Comparison of ENCODE assay signal across 8 mouse cellular contexts in genomic region chr3:87960586-87961191, GRCm38 (mm10). TPM values are rescaled to one million over a fixed set of nuclear protein-coding genes. Genes with fewer than 3 reads are reported as not detected.
DNase-seq lines count a peak whose midpoint lies in the region; ATAC-seq lines count a peak whose summit lies in the region.

No protein-coding gene starts in this region.

- H3K4me2 ChIP-seq in intestine, embryonic 15.5 days (replicated peaks): peak overlapping the region; percentile 84

- ATAC-seq in intestine, embryonic 15.5 days: peak; percentile 99

- WGBS in intestine, embryonic 15.5 days: under 1% methylated on average over 27 of the region's 27 CpGs

- peaks cover 15% of the 10 kb centered on the region for H3K4me1 ChIP-seq in intestine, embryonic 15.5 days (replicated peaks)

- H3K27me3 ChIP-seq in intestine, embryonic 15.5 days (replicated peaks): 0 out of 2 replicates have a peak, but pooled peaks cover 3% of the 10 kb centered on the region

- peak overlapping the region; percentile 89 for H3K27ac ChIP-seq in intestine, embryonic 15.5 days

- no peaks in the 10 kb centered on the region for H3K9me3 ChIP-seq in intestine, embryonic 15.5 days

- DNase-seq in adrenal gland, adult 18-20 months (ENCODE audit: low spot score in 2 of 2): peak; percentile 72 to 74
- peak; percentile 98 for DNase-seq in embryo, embryonic 11 days
- DNase-seq in gastrocnemius, postnatal 25 days: peak; percentile 88
- peak; percentile 82 to 88 for DNase-seq in left cerebral cortex, postnatal 14 days (ENCODE audit: low spot score in 2 of 2)
- peak; percentile 96 for DNase-seq in mesoderm, embryonic 11.5 days (ENCODE audit: low read depth, low spot score)
- peak; percentile 73 for DNase-seq in right cerebral cortex, postnatal 25 days
- peak; percentile 80 to 86 for DNase-seq in urinary bladder, postnatal 36 days (ENCODE audit: low spot score in 2 of 2)

- H3K9ac ChIP-seq in intestine, embryonic 15.5 days: peak overlapping the region; percentile 59

- H3K4me3 ChIP-seq in intestine, embryonic 15.5 days (replicated peaks): peak overlapping the region; percentile 46

- no peaks in the 10 kb centered on the region for H3K36me3 ChIP-seq in intestine, embryonic 15.5 days

- intact Hi-C loops in left cerebral cortex, postnatal 14 days (cut with DNase I): loop anchor here (2.0 kb wide), 1 partner anchor 26 kb away; no protein-coding TSS in a partner anchor

RNA-seq across cellular contexts. Expression of gene Nes, which starts 10.2 kb away (rescaled TPM):
- total RNA-seq in adrenal gland, adult 18-20 months (2021): 10 to 100 TPM in 1 of 2 experiments, 1 to 10 TPM in 1; 5.9 to 19.4 TPM
- total RNA-seq in gastrocnemius, postnatal 25 days (2021): 10 to 100 TPM; 21.0 to 22.0 TPM
- polyA plus RNA-seq in intestine, embryonic 15.5 days (2015; fragmentation: Nextera tagmentation; extraction: Ambion mirVana): 17.0 and 20.0 TPM in 2 replicates
- 10 to 100 TPM; 10.1 to 10.4 TPM for total RNA-seq in left cerebral cortex, postnatal 14 days (2021)

RNA-seq across cellular contexts. Expression of gene Crabp2, which starts 12.2 kb away (rescaled TPM):
- total RNA-seq in adrenal gland, adult 18-20 months (2021): under 1 TPM in 1 of 2 experiments, not detected in 1; 0.33 TPM
- total RNA-seq in gastrocnemius, postnatal 25 days (2021): under 1 TPM in 1 of 2 experiments, not detected in 1; 0.31 TPM
- 7.0 and 8.2 TPM in 2 replicates for polyA plus RNA-seq in intestine, embryonic 15.5 days (2015; fragmentation: Nextera tagmentation; extraction: Ambion mirVana)
- 1 to 10 TPM; 5.4 to 5.9 TPM for total RNA-seq in left cerebral cortex, postnatal 14 days (2021)

RNA-seq across cellular contexts. Expression of gene Rrnad1, which starts 30.2 kb away (rescaled TPM):
- total RNA-seq in adrenal gland, adult 18-20 months (2021): 10 to 100 TPM; 14.7 to 21.9 TPM
- total RNA-seq in gastrocnemius, postnatal 25 days (2021): 1 to 10 TPM; 4.0 to 4.2 TPM
- polyA plus RNA-seq in intestine, embryonic 15.5 days (2015; fragmentation: Nextera tagmentation; extraction: Ambion mirVana): 15.8 and 16.3 TPM in 2 replicates
- 10 to 100 TPM; 17.7 to 19.0 TPM for total RNA-seq in left cerebral cortex, postnatal 14 days (2021)

RNA-seq across cellular contexts. Expression of gene Isg20l2, which starts 30.6 kb away (rescaled TPM):
- 10 to 100 TPM; 19.4 to 20.6 TPM for total RNA-seq in adrenal gland, adult 18-20 months (2021)
- total RNA-seq in gastrocnemius, postnatal 25 days (2021): 1 to 10 TPM; 7.1 to 7.5 TPM
- polyA plus RNA-seq in intestine, embryonic 15.5 days (2015; fragmentation: Nextera tagmentation; extraction: Ambion mirVana): 46.7 and 49.9 TPM in 2 replicates
- total RNA-seq in left cerebral cortex, postnatal 14 days (2021): 10 to 100 TPM; 14.3 to 15.2 TPM

RNA-seq across cellular contexts. Expression of gene Bcan, which starts 39.3 kb away (rescaled TPM):
- 10 to 100 TPM; 62.7 to 74.9 TPM for total RNA-seq in adrenal gland, adult 18-20 months (2021)
- not detected for total RNA-seq in gastrocnemius, postnatal 25 days (2021)
- polyA plus RNA-seq in intestine, embryonic 15.5 days (2015; fragmentation: Nextera tagmentation; extraction: Ambion mirVana): 0.15 and 0.54 TPM in 2 replicates
- 100 to 1,000 TPM; 297 to 331 TPM for total RNA-seq in left cerebral cortex, postnatal 14 days (2021)

Comparison
In these comparisons a context has a peak if more than half of its experiments do, and no peak if none do; other contexts are left out.
1. Peak in every context shown above with its lines: DNase-seq, ATAC-seq, H3K4me3 ChIP-seq and H3K27ac ChIP-seq.
2. RNA of gene Crabp2, which starts 12.2 kb away (total RNA-seq): 5.4 to 5.9 TPM in left cerebral cortex, postnatal 14 days; 0.33 TPM in adrenal gland, adult 18-20 months and 0.31 TPM in gastrocnemius, postnatal 25 days; every median in the first group is over 4 times any median in the second.